Mouse (Mus musculus): ENCODE data around the gene Adamts14.

DNA sequence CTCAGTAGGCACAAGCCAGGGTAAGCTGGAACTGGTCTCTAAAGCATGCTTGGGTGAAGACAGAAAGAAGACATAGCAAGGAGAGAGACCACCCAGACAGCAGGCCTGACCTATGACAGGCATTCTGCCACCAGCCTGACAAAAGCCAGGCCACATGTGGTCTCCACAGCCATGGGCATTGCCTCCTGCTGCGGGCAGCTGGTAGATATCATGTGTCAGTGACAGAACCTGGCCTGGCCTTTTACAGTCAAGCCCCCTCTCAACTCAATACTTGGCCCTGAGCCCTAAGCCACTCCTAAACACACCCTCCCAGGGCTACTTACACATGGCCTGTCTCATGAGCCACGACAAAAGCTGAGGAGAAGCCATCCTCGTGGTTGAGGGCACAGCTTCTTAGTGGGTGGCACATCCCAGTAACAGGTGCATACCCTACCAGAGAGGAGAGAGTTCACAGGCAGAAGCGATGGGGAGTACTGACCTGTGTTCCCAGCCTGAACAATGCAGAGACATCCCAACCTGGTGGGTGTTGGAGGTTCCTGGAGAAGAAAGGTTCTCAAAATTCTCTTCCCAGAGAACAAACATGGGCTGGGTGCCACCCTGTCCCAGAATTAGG is 46.3 kb downstream of the Adamts14 start:
- TF ChIP-seq CTCF (IDR thresholded peaks at IDR 0.05; ENCODE audit: low read depth): no peak
- TF ChIP-seq EP300 (optimal IDR thresholded peaks at IDR 0.05): no peak

Data from stomach, postnatal 0 days (tissue).